Mouse (Mus musculus): ENCODE measurements around the gene Fgr.

GRCm38 (mm10) chr4:133017597-133018262 lies 43.8 kb downstream of the Fgr start:
- TF ChIP-seq EP300 (IDR thresholded peaks at IDR 0.05; ENCODE audit: low read depth) (no peak), CTCF (IDR thresholded peaks at IDR 0.05; ENCODE audit: low read depth) (no peak)

Measured in heart, postnatal 0 days (tissue).